ENCODE assay signal across 8 mouse cellular contexts in the genomic region with DNA sequence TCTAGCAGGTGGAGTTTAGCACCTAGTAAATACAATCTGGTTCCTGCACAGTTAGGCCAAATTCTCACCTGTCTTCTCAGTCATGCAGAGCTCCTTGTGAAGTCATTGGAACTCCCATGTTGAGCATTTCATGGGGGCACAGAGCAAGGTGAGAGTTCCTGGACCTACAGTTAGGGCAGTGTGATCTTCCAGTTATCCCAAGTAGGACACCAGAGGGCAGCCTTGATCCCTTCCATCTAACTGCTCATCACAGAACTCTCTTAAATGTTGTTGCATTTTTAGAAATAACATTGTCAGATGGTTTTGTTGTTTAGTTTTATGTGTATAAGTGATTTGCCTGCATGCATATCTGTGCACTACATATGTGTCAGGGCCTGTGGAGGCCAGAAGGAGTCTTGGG. TPM values are rescaled to one million over a fixed set of nuclear protein-coding genes. Genes with fewer than 3 reads are reported as not detected.
DNase-seq lines count a peak whose midpoint lies in the region; ATAC-seq and TF ChIP-seq lines count a peak whose summit lies in the region.

No protein-coding gene starts in this region.

- TF ChIP-seq CTCF in Patski (IDR thresholded peaks at IDR 0.05): peak; percentile 70

- H3K36me3 ChIP-seq in kidney, embryonic 15.5 days: peaks cover 38% of the 10 kb centered on the region

- no peak overlapping the region for H3K4me2 ChIP-seq in kidney, embryonic 15.5 days

- peak; percentile 70; the same call in 1 of the 2 replicates for ATAC-seq in cerebellum, adult (ENCODE audit: insufficient number of reproducible peaks, low FRiP score, low TSS enrichment)
- ATAC-seq in Patski: peak; percentile 76
- 0 out of 2 replicates have a peak, but pooled peaks have one; percentile 40 for ATAC-seq in kidney, embryonic 15.5 days (replicated peaks; ENCODE audit: low FRiP score)
- ATAC-seq in activated CD4-positive, CD25-positive, alpha-beta regulatory T cell, adult 4 months: no peak

- H3K27ac ChIP-seq in kidney, embryonic 15.5 days: no peak overlapping the region

- POLR2A ChIA-PET in Patski (lab: Charles Lee): no interaction called here

- in situ Hi-C loops in Patski (cut with MboI; ENCODE audit: low pct_unique_long_range_greater_than_20kb): loop anchor here (10.0 kb wide), 1 partner anchor 152 kb away; no protein-coding TSS in a partner anchor

- no peaks in the 10 kb centered on the region for H3K4me1 ChIP-seq in kidney, embryonic 15.5 days

- H3K9me3 ChIP-seq in kidney, embryonic 15.5 days (replicated peaks): no peaks in the 10 kb centered on the region

- H3K4me3 ChIP-seq in kidney, embryonic 15.5 days (replicated peaks): no peak overlapping the region

- no peak overlapping the region for H3K9ac ChIP-seq in kidney, embryonic 15.5 days

- intact Hi-C loops in left cerebral cortex, postnatal 4 days (cut with DNase I): no loop called here

- DNase-seq in cerebellum, adult 11 months: no peak
- peak; percentile 25 to 45 for DNase-seq in left cerebral cortex, adult 18-20 months (ENCODE audit: low spot score in 2 of 2)
- no peak for DNase-seq in left cerebral cortex, postnatal 4 days
- DNase-seq in Patski (ENCODE audit: low read depth, low spot score): no peak
- peak; percentile 16 for DNase-seq in thymus, postnatal 14 days

- H3K27me3 ChIP-seq in Patski: no peaks in the 10 kb centered on the region
- no peaks in the 10 kb centered on the region for H3K27me3 ChIP-seq in kidney, embryonic 15.5 days

- CTCF ChIA-PET in Patski (lab: Charles Lee): interaction anchor here (1.3 to 3.0 kb wide), 3 partner anchors 8 to 151 kb away, joined by 3 to 14 read pairs (median 6); no protein-coding TSS in a partner anchor

RNA-seq across cellular contexts. Expression of a gene that starts 29.0 kb away (rescaled TPM):
- total RNA-seq in left cerebral cortex, adult 18-20 months (2021): 10 to 100 TPM; 15.4 to 21.7 TPM
- total RNA-seq in left cerebral cortex, postnatal 4 days (2021): 10 to 100 TPM; 14.1 to 16.4 TPM
- 1.5 TPM for polyA plus RNA-seq in Patski (2021)
- polyA plus RNA-seq in kidney, embryonic 15.5 days (2015; fragmentation: Nextera tagmentation; extraction: Ambion mirVana): 3.2 and 3.7 TPM in 2 replicates
- under 1 TPM; 0.68 to 0.70 TPM for polyA plus RNA-seq in activated CD4-positive, CD25-positive, alpha-beta regulatory T cell, adult 4 months (2017; shearing (Covaris generic))

RNA-seq across cellular contexts. Expression of a gene that starts 29.2 kb away (rescaled TPM):
- 100 to 1,000 TPM; 160 to 175 TPM for total RNA-seq in left cerebral cortex, adult 18-20 months (2021)
- 10 to 100 TPM; 88.4 to 96.8 TPM for total RNA-seq in left cerebral cortex, postnatal 4 days (2021)
- polyA plus RNA-seq in Patski (2021): 39.9 TPM
- 70.2 and 71.6 TPM in 2 replicates for polyA plus RNA-seq in kidney, embryonic 15.5 days (2015; fragmentation: Nextera tagmentation; extraction: Ambion mirVana)
- polyA plus RNA-seq in activated CD4-positive, CD25-positive, alpha-beta regulatory T cell, adult 4 months (2017; shearing (Covaris generic)): 1 to 10 TPM; 2.6 to 5.3 TPM

Comparison
In these comparisons a context has a peak if more than half of its experiments do, and no peak if none do; other contexts are left out.
1. DNase-seq: peak in left cerebral cortex, adult 18-20 months (2 of 2) and thymus, postnatal 14 days (single experiment); none in cerebellum, adult 11 months (single experiment), left cerebral cortex, postnatal 4 days (single experiment) and Patski (single experiment).